Mouse (Mus musculus) forebrain, embryonic 15.5 days (tissue): ENCODE data around the gene Aco2. TPM values are rescaled to one million over a fixed set of nuclear protein-coding genes. Genes with fewer than 3 reads are reported as not detected.

ENCODE experiments used
- ATAC-seq: fragments of 200-750 bp; cut with Nextera tagmentation; replicated peaks from 2 replicates; pipeline ENCODE4 v1.8.0; 2017; ENCODE audit warnings: mild to moderate bottlenecking, moderate TSS enrichment, moderate library complexity
- H3K27ac ChIP-seq: fragments of 300-500 bp; sonication (generic); replicated peaks from 2 replicates; pipeline ENCODE4 v1.5.1; 2015; ENCODE audit warnings: mild to moderate bottlenecking, inconsistent platforms
- H3K27me3 ChIP-seq: fragments of 300-500 bp; sonication (generic); 2 replicates; pipeline ENCODE4 v1.6.1; 2015; ENCODE audit warnings: inconsistent platforms
- H3K36me3 ChIP-seq: fragments of 300-500 bp; sonication (generic); 2 replicates; pipeline ENCODE4 v1.6.1; 2015; ENCODE audit warnings: mild to moderate bottlenecking, inconsistent platforms
- H3K4me1 ChIP-seq: fragments of 300-500 bp; sonication (generic); 2 replicates; pipeline ENCODE4 v1.6.1; 2015; ENCODE audit warnings: inconsistent platforms
- H3K4me2 ChIP-seq: fragments of 300-500 bp; sonication (generic); replicated peaks from 2 replicates; pipeline ENCODE4 v1.6.1; 2015; ENCODE audit warnings: mild to moderate bottlenecking, inconsistent platforms
- H3K4me3 ChIP-seq: fragments of 300-500 bp; sonication (generic); 2 replicates; pipeline ENCODE4 v1.5.1; 2015; ENCODE audit warnings: mild to moderate bottlenecking, inconsistent platforms
- H3K9ac ChIP-seq: fragments of 300-500 bp; sonication (generic); replicated peaks from 2 replicates; pipeline ENCODE4 v1.6.1; 2015; ENCODE audit warnings: mild to moderate bottlenecking, inconsistent platforms
- H3K9me3 ChIP-seq: fragments of 300-500 bp; sonication (generic); 2 replicates; pipeline ENCODE4 v1.6.1; 2016; ENCODE audit warnings: inconsistent platforms
- WGBS: fragments of 180-500 bp; shearing (Covaris S2); methylation state at CpG from one replicate; pipeline ENCODE4 v1.1.7; 2015; ENCODE audit warnings: mixed read lengths; 5-methylcytosine and 5-hydroxymethylcytosine counted together
- polyA plus RNA-seq: library from polyadenylated mRNA; unstranded; fragments of >200 nt; fragmentation: Nextera tagmentation; extraction: Ambion mirVana; gene quantifications from 2 replicates; pipeline ENCODE4 v1.2.1, GENCODE M21; 2015

Gene Aco2
- polyA plus RNA-seq, 1 experiment from 2014 or later: 243 TPM

- peak; percentile 4; the same call in 1 of the 2 replicates for ATAC-seq
- H3K9ac ChIP-seq: peak within 1 kb of the TSS; percentile 75
- H3K36me3 ChIP-seq: no peaks in the 10 kb centered on the region
- H3K9me3 ChIP-seq: no peaks in the 10 kb centered on the region
- peak within 1 kb of the TSS; percentile 62 for H3K4me3 ChIP-seq
- peak within 1 kb of the TSS; percentile 92 for H3K4me2 ChIP-seq
- H3K27ac ChIP-seq: peak within 1 kb of the TSS; percentile 97
- WGBS: under 1% methylated on average over 44 of the region's 44 CpGs
- H3K27me3 ChIP-seq: no peaks in the 10 kb centered on the region
- peaks cover 40% of the 10 kb centered on the region for H3K4me1 ChIP-seq
Observed at GRCm38 (mm10) chr15:81858517-81859329, 13.4 kb upstream of the Aco2 start, which contains the start of gene Tob2. Gene Tob2, minus strand, starts transcription at chr15:81858796.

- peak overlapping the region; percentile 75 for H3K9ac ChIP-seq
- H3K36me3 ChIP-seq: no peaks in the 10 kb centered on the region; the same call in 1 of the 2 replicates
- H3K9me3 ChIP-seq: no peaks in the 10 kb centered on the region
- WGBS: under 1% methylated on average over 39 of the region's 39 CpGs
- ATAC-seq: peak; percentile 85
- H3K27ac ChIP-seq: peak overlapping the region; percentile 97
- H3K4me2 ChIP-seq: peak overlapping the region; percentile 92
- H3K4me1 ChIP-seq: peaks cover 40% of the 10 kb centered on the region
- no peaks in the 10 kb centered on the region for H3K27me3 ChIP-seq
- peak overlapping the region; percentile 62 for H3K4me3 ChIP-seq
Observed at GRCm38 (mm10) chr15:81859330-81860255, 12.5 kb upstream of the Aco2 start.

GRCm38 (mm10) chr15:81860471-81861135 is 11.5 kb upstream of the Aco2 start:
- peaks cover 9% of the 10 kb centered on the region for H3K36me3 ChIP-seq
- H3K4me1 ChIP-seq: peaks cover 35% of the 10 kb centered on the region
- H3K9me3 ChIP-seq: no peaks in the 10 kb centered on the region
- H3K27ac ChIP-seq: peak overlapping the region; percentile 97
- H3K4me2 ChIP-seq: peak overlapping the region; percentile 92
- no peak overlapping the region; the same call in 1 of the 2 replicates for H3K9ac ChIP-seq
- WGBS: 39% methylated on average over 8 of the region's 8 CpGs
- H3K4me3 ChIP-seq: peak overlapping the region; percentile 62
- no peak for ATAC-seq
- H3K27me3 ChIP-seq: no peaks in the 10 kb centered on the region

- Histone ChIP-seq H3K9ac (no peak overlapping the region), H3K4me2 (no peak overlapping the region), H3K4me3 (no peak overlapping the region), H3K27ac (no peak overlapping the region), H3K4me1 (peaks cover 11% of the 10 kb centered on the region), H3K9me3 (no peaks in the 10 kb centered on the region), H3K36me3 (peaks cover 44% of the 10 kb centered on the region), H3K27me3 (no peaks in the 10 kb centered on the region)
- ATAC-seq: no peak
- WGBS: 94% methylated on average over 7 of the region's 7 CpGs
Observed at GRCm38 (mm10) chr15:81864238-81864637, 7.9 kb upstream of the Aco2 start.

- H3K27ac ChIP-seq: no peak overlapping the region
- H3K4me2 ChIP-seq: no peak overlapping the region
- H3K36me3 ChIP-seq: peaks cover 55% of the 10 kb centered on the region
- no peaks in the 10 kb centered on the region for H3K9me3 ChIP-seq
- no peak overlapping the region for H3K9ac ChIP-seq
- no peak for ATAC-seq
- H3K4me3 ChIP-seq: no peak overlapping the region
- no peaks in the 10 kb centered on the region for H3K27me3 ChIP-seq
- 97% methylated on average over 5 of the region's 5 CpGs for WGBS
- peaks cover 28% of the 10 kb centered on the region for H3K4me1 ChIP-seq
Observed at GRCm38 (mm10) chr15:81869985-81870384, 2.1 kb upstream of the Aco2 start.

- Histone ChIP-seq H3K9ac (peak within 1 kb of the TSS; percentile 78), H3K4me3 (peak within 1 kb of the TSS; percentile 85), H3K4me2 (peak within 1 kb of the TSS; percentile 73), H3K36me3 (peaks cover 39% of the 10 kb centered on the region), H3K27ac (peak within 1 kb of the TSS; percentile 100), H3K27me3 (no peaks in the 10 kb centered on the region), H3K4me1 (peaks cover 33% of the 10 kb centered on the region), H3K9me3 (no peaks in the 10 kb centered on the region)
- under 1% methylated on average over 30 of the region's 30 CpGs for WGBS
- peak; percentile 87 for ATAC-seq
Observed at GRCm38 (mm10) chr15:81871604-81872261, 376 bp upstream of the Aco2 start, which contains the start of gene Phf5a. Gene Phf5a, minus strand, starts transcription at chr15:81871911.

GRCm38 (mm10) chr15:81879531-81880401 is 7.7 kb downstream of the Aco2 start:
- ATAC-seq: peak; percentile 82
- Histone ChIP-seq H3K27ac (peak overlapping the region; percentile 93), H3K9ac (peak overlapping the region; percentile 14; the same call in 1 of the 2 replicates), H3K4me3 (peak overlapping the region; percentile 4; the same call in 1 of the 2 replicates), H3K36me3 (no peaks in the 10 kb centered on the region), H3K27me3 (no peaks in the 10 kb centered on the region), H3K4me1 (peaks cover 37% of the 10 kb centered on the region), H3K9me3 (no peaks in the 10 kb centered on the region), H3K4me2 (peak overlapping the region; percentile 19)
- 10% methylated on average over 5 of the region's 5 CpGs for WGBS

- Histone ChIP-seq H3K36me3 (no peaks in the 10 kb centered on the region), H3K9me3 (no peaks in the 10 kb centered on the region), H3K4me3 (no peak overlapping the region), H3K4me1 (peaks cover 29% of the 10 kb centered on the region), H3K27ac (no peak overlapping the region), H3K9ac (no peak overlapping the region), H3K27me3 (no peaks in the 10 kb centered on the region), H3K4me2 (no peak overlapping the region)
- ATAC-seq: no peak
- WGBS: 95% methylated on average over 3 of the region's 3 CpGs
Observed at GRCm38 (mm10) chr15:81882348-81882747, 10.2 kb downstream of the Aco2 start.

- H3K4me2 ChIP-seq: no peak overlapping the region
- no peak overlapping the region for H3K27ac ChIP-seq
- H3K4me1 ChIP-seq: peaks cover 9% of the 10 kb centered on the region
- H3K9ac ChIP-seq: no peak overlapping the region
- ATAC-seq: no peak
- H3K9me3 ChIP-seq: no peaks in the 10 kb centered on the region
- WGBS: 75% methylated on average over 3 of the region's 3 CpGs
- peaks cover 18% of the 10 kb centered on the region for H3K36me3 ChIP-seq
- H3K4me3 ChIP-seq: no peak overlapping the region
- no peaks in the 10 kb centered on the region for H3K27me3 ChIP-seq
Observed at GRCm38 (mm10) chr15:81885418-81885934, 13.4 kb downstream of the Aco2 start.

GRCm38 (mm10) chr15:81886795-81887550 is 14.9 kb downstream of the Aco2 start:
- 94% methylated on average over 6 of the region's 6 CpGs for WGBS
- no peak overlapping the region for H3K27ac ChIP-seq
- H3K9ac ChIP-seq: no peak overlapping the region
- H3K9me3 ChIP-seq: no peaks in the 10 kb centered on the region
- no peak for ATAC-seq
- no peaks in the 10 kb centered on the region for H3K27me3 ChIP-seq
- no peak overlapping the region for H3K4me3 ChIP-seq
- no peak overlapping the region for H3K4me2 ChIP-seq
- H3K4me1 ChIP-seq: no peaks in the 10 kb centered on the region
- H3K36me3 ChIP-seq: peaks cover 29% of the 10 kb centered on the region
